Mouse (Mus musculus): Measurements from ENCODE around the gene Gm9817.
"Not testable (repeated sequence)": the region's sequence is repeated elsewhere in the genome, so short reads cannot be mapped to it uniquely, and the experiment has no call there.

DNA sequence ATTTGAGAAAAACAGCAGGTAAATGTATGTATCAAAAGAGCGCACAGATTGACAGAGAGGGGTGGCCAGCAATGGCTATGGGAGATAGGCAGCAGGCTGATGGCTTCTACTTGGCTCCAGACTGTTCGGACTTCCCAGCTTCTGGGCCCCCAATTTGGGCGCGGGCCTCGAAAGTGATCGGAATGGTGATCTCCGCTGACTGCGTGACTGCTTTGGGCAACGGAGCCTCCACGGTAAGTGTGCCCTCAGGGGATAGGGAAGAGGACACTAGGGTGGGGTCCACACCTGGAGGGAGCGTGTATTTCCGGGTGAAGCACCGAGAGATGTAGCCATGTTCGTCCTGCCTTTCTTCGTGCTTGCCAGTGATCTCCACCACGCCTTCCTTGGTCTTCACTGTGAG lies at the start of gene Gm9817:
- TF ChIP-seq CTCF (IDR thresholded peaks at IDR 0.05; ENCODE audit: control insufficient read depth, insufficient read depth, insufficient read length); USF1 (IDR thresholded peaks at IDR 0.05; ENCODE audit: low read depth); MYOG (IDR thresholded peaks at IDR 0.05; ENCODE audit: control insufficient read depth, extremely low read depth, insufficient read length); MAX (IDR thresholded peaks at IDR 0.05): not testable (repeated sequence)
